Mouse (Mus musculus): ENCODE measurements around the gene Myl9.

The Myl9 gene

DNA sequence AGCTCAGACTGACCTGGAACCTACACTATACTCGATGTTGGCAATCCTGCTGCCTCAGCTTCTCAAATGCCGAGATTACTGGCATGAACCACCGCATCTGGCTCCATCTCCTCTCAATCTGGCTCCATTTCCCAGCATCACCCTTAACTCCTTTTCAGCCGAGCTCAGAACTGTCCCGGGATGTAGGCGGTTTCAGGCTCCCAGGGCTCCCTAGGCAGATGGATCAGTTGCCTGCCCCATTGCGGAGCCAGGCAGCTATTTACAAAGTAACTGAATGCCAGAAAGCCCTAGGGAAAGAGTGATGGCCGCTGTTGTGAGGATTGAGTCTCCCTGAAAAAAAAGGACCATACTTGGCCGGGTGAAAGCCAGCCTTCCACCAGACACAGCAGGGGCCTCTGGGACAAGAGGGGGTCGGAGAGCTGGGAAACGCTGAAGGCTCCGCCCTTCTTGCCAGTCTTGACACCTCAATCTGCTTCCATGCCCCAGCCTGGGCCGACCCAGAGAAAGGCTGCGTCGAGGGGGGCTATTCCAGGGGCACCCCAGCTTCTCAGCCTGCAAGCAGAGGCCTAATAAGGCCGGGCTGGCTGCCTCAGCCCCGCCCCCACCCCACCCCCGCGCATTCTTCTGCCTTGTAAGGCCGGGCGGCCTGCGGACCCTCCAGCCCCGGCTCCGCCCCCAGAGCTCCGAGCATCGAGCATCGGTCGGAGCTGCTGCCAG is at the start of gene Myl9:
Myl9 (plus strand) TSS at position 683 of the 717 bp plus-strand sequence.
- DNase-seq (ENCODE audit: low spot score in 2 of 2) = no peak

GRCm38 (mm10) chr2:156726344-156726743 is 48.9 kb upstream of the Myl9 start:
- DNase-seq (ENCODE audit: low spot score in 2 of 2) = no peak

DNA sequence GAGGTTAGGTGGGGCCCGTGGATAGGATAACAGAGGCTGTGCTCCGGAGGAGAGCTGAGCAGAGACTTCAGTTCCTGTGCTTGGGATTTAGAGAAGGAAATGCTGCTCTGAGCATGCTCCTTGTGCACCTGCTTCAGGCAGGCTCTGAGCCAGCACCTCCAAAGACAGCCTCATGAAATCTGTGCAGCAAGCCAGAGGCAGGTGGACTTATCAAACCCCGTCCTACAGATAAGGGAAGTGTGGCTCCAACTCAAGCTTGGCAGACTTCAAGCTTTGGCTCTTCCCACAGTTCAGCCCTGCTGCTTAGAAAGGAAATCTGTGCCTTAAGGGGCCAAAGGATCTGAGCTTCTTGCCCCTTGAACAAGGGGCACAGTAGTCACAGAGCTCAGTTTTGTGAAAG is 48.3 kb upstream of the Myl9 start:
- DNase-seq (ENCODE audit: low spot score in 2 of 2) = no peak

- no peak for DNase-seq (ENCODE audit: low spot score in 2 of 2)
Observed at GRCm38 (mm10) chr2:156729537-156730469, 45.4 kb upstream of the Myl9 start.

GRCm38 (mm10) chr2:156730501-156730921 is 44.7 kb upstream of the Myl9 start:
- DNase-seq (ENCODE audit: low spot score in 2 of 2) = peak in 1 of 2 experiments; percentile 27

GRCm38 (mm10) chr2:156731592-156731991 is 43.6 kb upstream of the Myl9 start:
- no peak for DNase-seq (ENCODE audit: low spot score in 2 of 2)

DNA sequence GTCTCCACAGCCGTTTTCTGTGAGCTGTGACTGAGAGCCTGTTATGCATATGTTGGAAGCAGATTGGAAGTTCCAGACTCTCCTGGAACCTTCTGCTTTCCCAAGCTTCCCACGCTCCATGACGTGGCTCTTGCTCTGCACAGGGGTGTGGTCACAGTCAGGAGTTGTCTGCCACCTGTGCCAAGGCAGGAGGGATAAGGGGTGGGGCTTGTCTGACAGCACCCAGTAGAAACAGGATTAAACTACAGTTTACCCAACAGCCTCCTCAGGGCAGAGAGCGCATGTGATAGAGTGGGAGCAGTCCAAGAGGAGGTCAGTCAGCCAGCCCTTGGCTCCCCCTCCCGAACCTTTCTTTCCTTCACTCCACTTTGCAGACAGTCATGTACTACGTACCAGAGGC is 43.1 kb upstream of the Myl9 start:
- DNase-seq (ENCODE audit: low spot score in 2 of 2) = no peak

DNA sequence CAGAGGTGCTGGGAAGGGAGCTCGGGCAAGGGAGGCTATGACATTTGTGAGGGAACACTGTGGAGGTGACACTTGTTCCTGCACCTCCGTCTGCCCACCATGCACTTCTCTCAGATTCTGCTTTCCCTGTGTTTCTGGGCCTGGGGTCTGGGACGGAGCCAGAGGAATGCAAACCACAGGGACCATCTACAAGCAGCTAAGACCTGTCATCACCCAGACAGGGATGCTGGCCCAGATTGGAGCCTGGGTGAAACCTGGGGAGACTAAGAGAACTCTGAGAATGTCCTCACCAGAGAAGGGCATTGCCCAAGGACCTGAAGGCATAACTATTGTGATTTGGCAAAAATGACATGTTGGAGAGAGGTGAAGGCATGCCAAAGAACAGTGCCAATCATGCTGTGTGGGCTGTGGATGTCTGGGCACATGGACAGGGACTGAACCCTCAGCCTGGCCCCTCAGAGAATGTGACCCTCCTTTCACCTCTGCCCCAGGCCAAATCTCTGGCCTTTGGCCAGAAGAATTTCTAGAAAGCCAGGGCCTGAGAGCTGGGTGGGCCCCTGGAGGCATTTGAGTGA is 39.4 kb upstream of the Myl9 start:
- no peak for DNase-seq (ENCODE audit: low spot score in 2 of 2)

DNA sequence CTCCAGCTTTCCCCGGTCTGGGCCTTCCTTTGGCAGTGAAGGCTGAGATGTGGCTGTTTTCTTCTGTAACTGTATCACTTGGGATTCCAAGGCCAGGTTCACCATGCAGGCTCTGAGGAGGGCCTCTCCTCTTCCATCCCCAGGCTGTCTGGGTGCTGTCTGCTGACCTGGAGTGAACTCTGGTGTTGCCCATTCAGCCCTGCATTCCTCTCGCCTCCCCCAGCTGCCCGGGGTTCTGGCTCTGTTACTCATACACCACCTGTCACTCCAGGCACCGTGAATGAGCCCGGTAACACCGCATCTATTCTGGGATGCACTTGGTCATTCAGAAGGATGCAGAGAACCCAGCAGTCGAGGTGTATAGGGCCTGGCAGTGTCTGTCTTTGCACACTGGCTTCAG is 38.4 kb upstream of the Myl9 start:
- no peak for DNase-seq (ENCODE audit: low spot score in 2 of 2)

DNA sequence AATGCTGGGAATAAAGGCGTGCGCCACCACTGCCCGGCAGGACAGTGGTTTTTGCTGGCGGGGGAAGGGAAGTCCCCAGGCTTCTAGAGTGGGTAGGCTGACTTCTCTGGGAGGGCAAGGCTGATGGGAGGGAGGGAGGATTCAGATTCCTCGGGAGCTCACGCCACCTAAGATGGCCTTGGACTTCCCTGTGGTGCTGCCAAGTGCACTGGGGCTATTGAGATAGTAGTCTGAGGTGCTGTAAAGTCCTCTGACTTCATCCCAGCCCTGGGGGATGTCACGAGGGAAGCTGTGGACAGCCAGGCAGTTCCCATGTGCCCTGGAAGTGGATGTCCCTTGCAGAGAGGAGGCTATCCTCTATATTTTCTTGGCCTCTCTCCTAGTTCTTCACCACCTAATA is 37.2 kb upstream of the Myl9 start:
- no peak for DNase-seq (ENCODE audit: low spot score in 2 of 2)

DNA sequence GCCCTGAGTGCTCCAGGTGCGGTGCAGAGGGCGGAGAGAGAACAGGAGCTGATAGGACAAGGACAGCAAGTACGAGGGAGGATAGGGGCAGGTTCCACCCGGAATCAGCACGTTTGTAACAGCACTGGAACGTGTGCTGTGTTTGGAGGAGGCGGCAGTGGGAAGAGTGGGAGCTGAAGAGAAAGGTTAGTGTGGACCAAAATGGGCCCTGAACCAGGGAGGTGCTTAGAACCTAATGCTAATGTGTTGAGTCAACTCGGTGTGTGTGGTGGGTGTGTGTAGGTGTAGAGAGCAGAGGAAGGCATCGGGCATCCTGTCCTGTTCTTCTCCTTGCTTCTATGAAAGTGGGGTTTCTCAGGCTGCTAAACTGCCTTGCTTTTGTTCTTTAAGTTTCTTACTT is 34.0 kb upstream of the Myl9 start:
- DNase-seq (ENCODE audit: low spot score in 2 of 2) = no peak

DNA sequence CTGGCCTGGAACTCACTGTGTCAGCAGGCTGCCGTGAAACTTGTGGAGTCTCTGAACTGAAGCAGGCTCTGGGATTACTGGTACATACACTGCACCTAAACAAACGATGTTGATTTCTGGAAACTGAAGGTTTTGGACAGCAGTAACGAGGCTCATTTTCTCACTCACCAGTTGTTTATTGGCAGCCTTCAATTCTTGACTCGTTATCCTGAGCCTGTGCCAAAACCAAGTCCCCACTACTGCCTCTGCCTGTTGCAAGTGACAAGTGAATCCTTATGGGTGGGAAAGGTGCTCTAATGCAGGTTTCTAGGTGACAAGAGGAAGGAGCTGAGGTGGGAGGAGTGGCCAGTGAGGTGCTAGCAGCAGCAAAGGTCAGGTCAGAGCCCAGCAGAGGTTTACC is 33.2 kb upstream of the Myl9 start:
- no peak for DNase-seq (ENCODE audit: low spot score in 2 of 2)

DNA sequence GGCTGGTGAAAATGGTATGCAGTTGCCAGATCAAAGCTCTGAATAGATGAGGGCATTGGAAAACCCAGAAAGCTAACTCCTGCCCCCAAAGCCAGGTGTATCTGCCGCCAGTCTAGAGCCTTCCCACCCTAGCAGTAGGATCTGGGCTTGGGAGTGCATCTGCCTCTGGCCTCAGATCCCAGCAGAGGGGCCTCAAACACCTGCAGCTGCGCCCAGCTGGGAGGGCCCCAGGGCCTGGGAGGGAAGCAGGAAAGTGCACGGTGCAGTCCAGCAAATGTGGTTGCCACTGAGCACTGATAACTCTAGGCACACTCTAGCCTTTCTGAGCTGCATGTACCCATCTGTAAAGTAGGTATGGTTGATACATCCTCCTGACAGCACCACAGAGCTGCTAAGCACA is 32.0 kb upstream of the Myl9 start:
- no peak for DNase-seq (ENCODE audit: low spot score in 2 of 2)

DNA sequence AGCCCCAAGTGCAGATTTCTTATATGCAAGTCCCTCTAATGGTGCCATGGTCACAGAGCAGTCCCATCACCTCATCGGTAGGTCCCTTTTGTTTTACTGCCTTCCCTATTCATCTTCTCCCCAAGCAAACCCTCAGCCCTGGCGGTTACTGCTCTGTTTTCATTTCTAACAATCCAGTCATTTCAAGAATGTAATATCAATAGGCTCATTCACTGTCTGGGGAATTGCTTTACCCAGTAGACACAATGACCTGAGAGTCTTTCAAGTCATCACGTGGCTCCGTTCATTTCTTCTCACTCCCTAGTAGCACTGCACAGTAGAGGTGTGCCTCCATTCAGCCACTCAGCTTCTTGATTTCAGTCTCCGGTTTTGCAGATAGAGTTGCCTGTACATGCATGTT is 30.8 kb upstream of the Myl9 start:
- no peak for DNase-seq (ENCODE audit: low spot score in 2 of 2)

GRCm38 (mm10) chr2:156747315-156747714 is 27.9 kb upstream of the Myl9 start:
- no peak for DNase-seq (ENCODE audit: low spot score in 2 of 2)

DNA sequence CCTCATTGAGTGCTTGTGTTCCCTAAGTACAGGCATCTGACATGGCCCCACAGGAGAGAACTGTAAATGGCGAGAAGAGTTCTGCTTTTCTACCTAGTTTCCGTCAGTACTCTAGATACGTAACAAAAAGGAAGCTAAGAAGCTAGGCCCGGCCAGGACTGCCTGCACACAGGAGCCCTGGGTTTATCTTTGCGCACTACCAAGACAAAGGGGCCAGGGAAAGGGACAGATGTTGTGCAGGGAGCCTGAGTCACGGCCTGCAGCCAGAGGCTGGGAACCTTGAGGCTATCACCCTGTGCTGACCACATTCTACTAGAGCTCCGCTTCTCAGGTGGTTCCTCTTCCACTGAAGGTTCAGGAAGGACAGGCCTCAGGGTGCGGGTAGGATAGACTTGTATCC is 25.5 kb upstream of the Myl9 start:
- DNase-seq (ENCODE audit: low spot score in 2 of 2) = no peak

GRCm38 (mm10) chr2:156756937-156757336 is 18.3 kb upstream of the Myl9 start:
- DNase-seq (ENCODE audit: low spot score in 2 of 2) = no peak

- DNase-seq (ENCODE audit: low spot score in 2 of 2) = no peak
Observed at GRCm38 (mm10) chr2:156760843-156761505, 14.2 kb upstream of the Myl9 start.

GRCm38 (mm10) chr2:156761521-156762278 is 13.5 kb upstream of the Myl9 start:
- no peak for DNase-seq (ENCODE audit: low spot score in 2 of 2)

DNA sequence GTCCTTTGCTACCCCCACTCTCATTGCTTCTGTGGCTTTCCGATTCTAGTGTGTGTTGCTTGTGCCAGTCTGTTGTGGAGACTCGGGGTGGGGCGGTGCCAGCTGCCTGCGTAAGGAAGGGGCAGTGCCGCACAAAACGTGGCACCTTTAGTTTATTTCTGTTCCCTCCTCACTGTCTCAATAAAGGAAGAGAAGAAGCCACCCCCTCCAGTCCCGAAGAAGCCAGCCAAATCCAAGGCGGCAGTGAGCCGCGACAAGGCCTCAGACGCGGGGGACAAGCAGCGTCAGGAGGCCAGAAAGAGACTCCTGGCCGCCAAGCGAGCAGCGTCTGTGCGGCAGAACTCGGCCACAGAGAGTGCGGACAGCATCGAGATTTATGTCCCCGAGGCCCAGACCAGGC is 12.7 kb upstream of the Myl9 start:
- no peak for DNase-seq (ENCODE audit: low spot score in 2 of 2)

DNA sequence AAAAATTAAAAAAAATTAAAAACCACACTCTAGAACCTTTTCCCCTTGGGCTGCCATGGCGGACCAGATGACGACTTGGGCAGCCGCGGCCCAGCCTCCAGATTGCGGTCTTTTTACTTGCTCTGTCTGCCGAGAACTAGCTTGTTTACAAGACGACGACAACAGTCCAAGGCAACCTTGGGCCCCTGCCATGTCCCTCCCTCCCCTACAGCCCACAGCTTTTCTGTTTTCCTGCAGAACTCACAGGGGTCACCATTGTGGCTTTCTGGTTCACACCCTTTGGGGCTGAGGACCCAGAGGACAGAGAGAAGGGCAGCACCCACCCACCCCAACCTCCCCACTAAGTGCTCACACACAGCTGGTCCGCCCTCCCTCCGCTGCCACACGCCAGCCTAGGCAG is 12.1 kb upstream of the Myl9 start:
- DNase-seq (ENCODE audit: low spot score in 2 of 2) = no peak
